Comparison of ENCODE assay signal across 5 mouse cellular contexts in genomic region chr1:46593826-46594225, GRCm38 (mm10).
DNase-seq lines count a peak whose midpoint lies in the region; TF ChIP-seq lines count a peak whose summit lies in the region.
"Not testable (repeated sequence)": the region's sequence is repeated elsewhere in the genome, so short reads cannot be mapped to it uniquely, and the experiment has no call there.

No protein-coding gene starts in this region.

- DNase-seq in brain, adult 2 months (ENCODE audit: low read depth, low spot score) = peak; percentile 43
- peak; percentile 11 to 56 for DNase-seq in frontal cortex, postnatal 36 days (ENCODE audit: low spot score in 2 of 2)
- peak; percentile 9 for DNase-seq in layer of hippocampus, adult 9-11 months
- not testable (repeated sequence) for DNase-seq in left cerebral cortex, adult 2 months (ENCODE audit: extremely low spot score in 1 of 2, low spot score in 2 of 2)
- DNase-seq in right cerebral cortex, adult 18-20 months = peak; percentile 30

- not testable (repeated sequence) for H3K4me3 ChIP-seq in left cerebral cortex, adult 2 months

- TF ChIP-seq CTCF in left cerebral cortex, adult 2 months (IDR thresholded peaks at IDR 0.05) = not testable (repeated sequence)

- H3K27ac ChIP-seq in left cerebral cortex, adult 2 months = peak overlapping the region; percentile 12; the same call in 1 of the 2 replicates

- intact Hi-C loops in left cerebral cortex, adult 2 months (cut with DNase I) = loop anchor here (5.0 to 10.0 kb wide), 3 partner anchors 258 to 591 kb away; no protein-coding TSS in a partner anchor
